Mouse (Mus musculus): ENCODE measurements around the gene Ubl3.

Ubl3 gene

GRCm38 (mm10) chr5:148526631-148527030 is 26.0 kb downstream of the Ubl3 start:
- DNase-seq (ENCODE audit: low read depth, low spot score), result no peak

- no peak for DNase-seq (ENCODE audit: low read depth, low spot score)
Observed at GRCm38 (mm10) chr5:148523202-148523971, 29.2 kb downstream of the Ubl3 start.

GRCm38 (mm10) chr5:148522378-148522777 is 30.2 kb downstream of the Ubl3 start:
- no peak for DNase-seq (ENCODE audit: low read depth, low spot score)

- no peak for DNase-seq (ENCODE audit: low read depth, low spot score)
Observed at GRCm38 (mm10) chr5:148517445-148517844, 35.1 kb downstream of the Ubl3 start.

GRCm38 (mm10) chr5:148512042-148512640 is 40.4 kb downstream of the Ubl3 start:
- DNase-seq (ENCODE audit: low read depth, low spot score), result no peak

- no peak for DNase-seq (ENCODE audit: low read depth, low spot score)
Observed at GRCm38 (mm10) chr5:148510265-148510664, 42.3 kb downstream of the Ubl3 start.

- DNase-seq (ENCODE audit: low read depth, low spot score), result no peak
Observed at GRCm38 (mm10) chr5:148509731-148510130, 42.9 kb downstream of the Ubl3 start.

GRCm38 (mm10) chr5:148508901-148509604 is 43.5 kb downstream of the Ubl3 start:
- no peak for DNase-seq (ENCODE audit: low read depth, low spot score)

- DNase-seq (ENCODE audit: low read depth, low spot score), result no peak
Observed at GRCm38 (mm10) chr5:148505381-148505780, 47.2 kb downstream of the Ubl3 start.

- DNase-seq (ENCODE audit: low read depth, low spot score), result no peak
Observed at GRCm38 (mm10) chr5:148502237-148502636, 50.4 kb downstream of the Ubl3 start.

- no peak for DNase-seq (ENCODE audit: low read depth, low spot score)
Observed at GRCm38 (mm10) chr5:148501228-148501957, 51.2 kb downstream of the Ubl3 start.

GRCm38 (mm10) chr5:148500516-148500915 is 52.1 kb downstream of the Ubl3 start:
- no peak for DNase-seq (ENCODE audit: low read depth, low spot score)

GRCm38 (mm10) chr5:148499616-148500015 is 53.0 kb downstream of the Ubl3 start:
- DNase-seq (ENCODE audit: low read depth, low spot score), result no peak

- no peak for DNase-seq (ENCODE audit: low read depth, low spot score)
Observed at GRCm38 (mm10) chr5:148495991-148496390, 56.6 kb downstream of the Ubl3 start.

GRCm38 (mm10) chr5:148495173-148495572 is 57.4 kb downstream of the Ubl3 start:
- no peak for DNase-seq (ENCODE audit: low read depth, low spot score)

- DNase-seq (ENCODE audit: low read depth, low spot score), result no peak
Observed at GRCm38 (mm10) chr5:148494249-148494648, 58.3 kb downstream of the Ubl3 start.

GRCm38 (mm10) chr5:148493025-148493424 is 59.6 kb downstream of the Ubl3 start:
- DNase-seq (ENCODE audit: low read depth, low spot score), result no peak

GRCm38 (mm10) chr5:148490391-148490790 is 62.2 kb downstream of the Ubl3 start:
- DNase-seq (ENCODE audit: low read depth, low spot score), result no peak

- DNase-seq (ENCODE audit: low read depth, low spot score), result no peak
Observed at GRCm38 (mm10) chr5:148489724-148490193, 62.8 kb downstream of the Ubl3 start.

GRCm38 (mm10) chr5:148488891-148489723 is 63.5 kb downstream of the Ubl3 start:
- DNase-seq (ENCODE audit: low read depth, low spot score), result no peak

- DNase-seq (ENCODE audit: low read depth, low spot score), result no peak
Observed at GRCm38 (mm10) chr5:148486202-148486601, 66.4 kb downstream of the Ubl3 start.
